Mouse (Mus musculus) C2C12 (cell line): ENCODE data around the gene Scaf1.

Experiments used
- CTCF ChIP-seq: IDR thresholded peaks from one replicate; pipeline ENCODE4 v1.5.1; 2011; ENCODE audit not compliant: control insufficient read depth, insufficient read depth, insufficient read length
- FOSL1 ChIP-seq: IDR thresholded peaks from one replicate; pipeline ENCODE4 v1.8.0; 2011; ENCODE audit warnings: mild to moderate bottlenecking, low read length; ENCODE audit not compliant: poor library complexity, insufficient read depth, severe bottlenecking
- MAX ChIP-seq: IDR thresholded peaks from one replicate; pipeline ENCODE4 v1.6.1; 2011; ENCODE audit warnings: mild to moderate bottlenecking, control low read depth
- MYOD1 ChIP-seq: IDR thresholded peaks from one replicate; pipeline ENCODE4 v1.6.1; 2011; ENCODE audit warnings: low read depth; ENCODE audit not compliant: control insufficient read depth, insufficient read length
- MYOG ChIP-seq: IDR thresholded peaks from one replicate; pipeline ENCODE4 v1.6.1; 2011; ENCODE audit not compliant: control insufficient read depth, insufficient read length; ENCODE audit errors: extremely low read depth
- USF1 ChIP-seq: IDR thresholded peaks from one replicate; pipeline ENCODE4 v1.6.1; 2011; ENCODE audit warnings: low read depth, mild to moderate bottlenecking, control low read depth, moderate library complexity

DNA sequence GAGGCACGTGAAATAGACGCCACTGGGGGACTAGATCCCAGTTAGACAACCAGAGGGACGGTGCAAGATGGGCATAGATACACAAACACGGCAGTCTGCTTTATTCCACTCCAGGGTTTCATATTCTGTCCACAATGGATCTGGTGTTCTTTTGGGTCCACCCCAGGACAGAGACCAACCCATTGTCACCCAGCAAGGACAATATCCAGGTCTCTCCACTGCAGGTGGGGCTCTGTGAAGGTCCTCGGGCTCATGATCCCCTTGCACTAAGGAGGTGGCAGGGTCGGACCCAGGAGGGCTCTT, 41.1 kb downstream of the Scaf1 start:
- TF ChIP-seq CTCF (no peak), MAX (no peak), USF1 (no peak), MYOD1 (no peak), MYOG (no peak), FOSL1 (no peak)
